Mouse (Mus musculus): ENCODE measurements around the gene Fam187a. TPM values are rescaled to one million over a fixed set of nuclear protein-coding genes. Genes with fewer than 3 reads are reported as not detected.

Gene Fam187a
- total RNA-seq (2022): under 1 TPM in 3 of 4 experiments, not detected in 1; 0.23 to 0.70 (median 0.34) TPM

DNA sequence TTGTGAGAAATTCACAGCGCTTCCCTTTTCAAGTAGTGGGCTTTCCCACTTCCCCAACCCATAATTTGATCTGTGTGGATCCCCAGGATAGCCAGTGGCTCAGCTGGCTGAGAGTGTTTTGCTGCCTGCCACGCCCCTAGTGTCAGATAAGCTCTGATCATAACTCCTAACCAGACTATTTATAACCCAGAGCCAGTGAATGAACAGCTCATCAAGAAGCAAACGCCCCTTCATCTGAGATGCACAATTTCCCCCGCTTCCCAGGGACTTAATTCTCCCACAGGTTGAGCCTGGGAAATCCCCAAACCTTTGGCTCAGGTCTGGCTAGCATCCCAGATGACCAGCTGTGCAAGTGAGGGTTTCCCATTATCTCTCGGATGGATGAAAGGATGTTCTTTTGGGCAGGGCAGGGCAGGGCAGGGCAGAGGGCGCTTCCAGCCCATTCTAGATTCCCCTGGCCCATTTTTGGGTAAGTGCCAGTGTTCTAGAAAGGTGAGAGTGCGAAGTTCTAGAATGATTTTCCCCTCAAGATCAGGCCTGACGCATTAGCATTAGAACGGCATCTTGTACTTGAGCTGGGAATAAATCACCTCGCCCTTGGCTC is at the start of gene Fam187a:
TSS of gene Fam187a (plus strand) at position 554 of the 604 bp plus-strand sequence.
- DNase-seq (ENCODE audit: low spot score in 2 of 2): no peak

DNA sequence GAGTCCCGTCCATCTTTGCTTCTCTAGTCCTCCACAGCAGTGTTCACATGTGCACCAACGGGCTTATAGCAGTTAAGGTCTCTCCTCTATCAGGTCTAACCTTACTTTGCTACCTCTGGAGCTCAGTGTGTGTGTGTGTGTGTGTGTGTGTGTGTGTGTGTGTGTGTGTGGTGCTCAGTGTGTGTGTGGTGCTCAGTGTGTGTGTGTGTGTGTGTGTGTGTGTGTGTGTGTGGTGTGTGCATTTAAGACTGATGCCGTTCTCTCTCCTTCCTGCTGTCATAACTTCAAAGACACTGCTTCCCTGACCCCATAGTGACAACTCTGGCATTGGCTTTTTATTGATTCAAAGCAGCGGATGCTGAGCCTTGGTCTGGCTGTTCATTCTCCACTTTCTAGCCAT is 49.4 kb upstream of the Fam187a start, which contains the start of gene Higd1b:
TSS of gene Higd1b (plus strand) at position 301 of the 400 bp plus-strand sequence.
- DNase-seq (ENCODE audit: low spot score in 2 of 2): no peak

DNA sequence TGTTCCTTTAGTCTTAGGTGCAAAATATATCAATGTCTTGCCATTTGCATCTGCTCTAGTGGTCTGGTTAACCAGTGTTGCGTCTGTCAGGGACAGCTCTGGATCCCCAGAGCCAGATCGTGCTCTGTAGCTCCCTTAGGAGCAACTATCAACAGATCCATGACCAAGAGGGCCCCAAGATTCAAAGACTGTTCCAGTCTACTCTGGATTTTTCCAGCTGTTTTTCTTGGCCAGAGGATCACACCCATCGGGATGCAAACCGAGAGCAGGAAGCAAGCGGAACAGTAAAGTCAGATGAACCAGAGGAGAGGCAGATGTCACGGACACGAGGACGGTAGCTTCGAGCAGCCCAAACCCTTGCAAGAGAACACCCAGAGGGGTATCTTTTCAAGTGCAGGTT is 48.8 kb upstream of the Fam187a start:
- no peak for DNase-seq (ENCODE audit: low spot score in 2 of 2)

DNA sequence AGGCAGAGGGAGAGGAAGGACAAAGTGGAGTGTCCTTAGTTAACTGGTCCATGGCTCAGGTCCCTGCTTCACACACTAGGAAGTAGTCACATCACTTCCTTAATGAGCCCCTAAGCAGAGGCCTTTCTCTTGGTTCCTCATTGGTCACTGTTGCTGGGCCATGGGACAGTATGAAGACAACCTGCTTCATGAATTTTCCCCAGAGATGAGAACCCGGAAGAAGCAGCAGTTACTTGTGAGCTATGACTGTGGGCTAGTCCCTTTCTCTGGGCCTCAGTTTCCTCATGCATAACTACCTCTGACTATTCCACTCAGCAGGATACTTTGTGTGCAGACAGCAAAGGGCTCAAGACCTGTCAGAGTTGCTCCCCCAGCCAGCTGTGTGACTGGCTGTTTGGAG is 47.6 kb upstream of the Fam187a start:
- no peak for DNase-seq (ENCODE audit: low spot score in 2 of 2)

DNA sequence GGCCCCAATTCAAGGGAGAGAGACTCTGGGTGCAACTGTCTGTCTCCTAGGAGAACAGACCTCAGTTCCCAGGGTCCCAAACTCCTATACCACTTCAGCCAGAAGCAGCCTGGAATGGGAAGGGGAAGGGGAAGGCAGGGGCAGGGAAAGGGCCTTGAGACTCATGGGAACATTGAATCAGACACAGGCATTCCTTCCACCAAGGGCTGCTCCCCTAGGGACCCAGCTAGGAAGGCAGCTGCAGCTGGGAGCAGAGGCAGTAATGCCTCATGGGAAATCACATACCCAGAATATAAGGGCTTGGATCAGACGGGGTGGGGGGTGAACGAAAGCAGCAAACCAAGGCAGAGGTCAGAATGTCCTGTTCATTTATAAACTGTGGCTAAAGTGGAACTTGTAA is 46.8 kb upstream of the Fam187a start:
- no peak for DNase-seq (ENCODE audit: low spot score in 2 of 2)

DNA sequence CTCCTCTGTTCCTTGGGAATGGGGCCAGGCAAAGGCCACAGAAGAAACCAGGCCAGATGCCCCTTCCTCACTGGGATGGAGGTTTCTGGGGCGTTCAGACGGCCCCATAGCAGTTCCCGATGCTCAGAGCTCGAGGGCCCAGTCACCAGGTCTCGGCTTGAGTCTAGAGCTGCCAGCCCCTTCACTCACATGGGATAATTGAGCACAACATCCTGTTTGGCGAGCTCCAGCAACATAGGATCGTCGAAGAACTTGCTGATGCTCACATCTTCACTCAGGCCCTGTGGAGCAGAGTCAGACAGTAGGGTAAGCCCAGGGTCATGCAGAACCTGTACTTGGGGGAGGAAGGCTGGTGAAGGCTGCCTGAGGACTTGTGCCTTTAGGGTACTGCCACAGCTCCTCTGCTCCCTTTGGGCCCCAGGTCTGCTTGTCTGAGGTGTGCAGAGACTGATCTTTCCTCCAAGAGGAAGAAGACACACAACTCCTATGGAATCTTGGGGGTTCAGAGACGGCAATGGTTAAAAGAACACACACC is 46.3 kb upstream of the Fam187a start:
- DNase-seq (ENCODE audit: low spot score in 2 of 2): no peak

DNA sequence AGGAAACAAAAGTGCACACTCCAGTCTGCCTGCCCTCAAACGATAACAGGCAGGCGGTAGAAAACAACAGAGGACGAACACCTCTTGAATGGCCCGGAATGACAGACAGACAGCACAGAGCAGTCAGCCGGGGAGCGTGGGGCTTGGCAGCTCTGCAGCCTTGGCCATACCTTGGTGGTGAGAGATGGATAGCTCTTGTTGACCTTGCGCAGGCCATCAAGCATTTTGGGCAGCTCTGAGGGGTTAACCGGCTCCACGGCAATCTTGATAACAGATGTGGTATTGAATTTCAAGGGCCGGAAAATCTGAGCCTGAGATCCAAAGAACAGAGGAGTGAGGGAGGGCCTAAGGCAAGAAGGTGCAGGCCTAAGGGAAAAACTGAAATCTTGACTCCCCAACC is 39.0 kb upstream of the Fam187a start:
- no peak for DNase-seq (ENCODE audit: low spot score in 2 of 2)

DNA sequence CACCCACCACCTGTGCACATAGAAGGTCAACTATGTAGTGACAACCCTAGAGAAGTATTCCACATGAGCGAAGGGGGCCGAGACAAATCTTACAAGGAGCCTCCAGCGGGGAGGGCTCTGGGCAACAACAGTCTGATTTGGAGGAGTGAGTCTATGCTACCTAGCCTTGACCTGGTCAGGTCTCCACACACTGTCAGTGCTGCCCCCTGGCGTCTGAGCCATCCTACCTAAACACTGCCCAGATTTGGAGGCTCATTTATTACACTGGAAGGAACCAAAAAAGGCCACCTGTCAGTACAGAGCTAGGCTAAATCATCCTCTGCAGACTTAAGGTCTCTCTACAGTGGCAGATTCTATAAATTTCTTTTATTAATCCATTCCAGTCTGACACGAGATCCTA is 33.1 kb upstream of the Fam187a start:
- no peak for DNase-seq (ENCODE audit: low spot score in 2 of 2)

DNA sequence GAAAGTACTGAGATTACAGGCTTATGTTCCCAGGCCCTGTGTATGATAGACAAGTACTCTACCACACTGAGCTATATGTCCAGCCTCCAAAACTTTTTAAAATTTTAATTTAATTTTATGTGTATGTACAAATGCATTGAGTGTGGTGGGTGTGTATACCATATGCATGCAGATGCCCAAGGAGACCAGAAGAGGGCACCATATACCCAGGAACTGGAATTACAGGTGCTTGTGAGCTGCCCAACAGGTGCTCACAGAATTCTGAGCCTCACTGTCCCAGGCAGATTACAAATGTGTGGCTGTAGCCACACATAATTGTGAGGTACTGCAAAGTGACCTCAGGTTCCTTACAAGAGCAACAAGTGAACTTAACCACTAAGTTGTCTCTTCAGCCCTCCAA is 31.2 kb upstream of the Fam187a start:
- DNase-seq (ENCODE audit: low spot score in 2 of 2): no peak

DNA sequence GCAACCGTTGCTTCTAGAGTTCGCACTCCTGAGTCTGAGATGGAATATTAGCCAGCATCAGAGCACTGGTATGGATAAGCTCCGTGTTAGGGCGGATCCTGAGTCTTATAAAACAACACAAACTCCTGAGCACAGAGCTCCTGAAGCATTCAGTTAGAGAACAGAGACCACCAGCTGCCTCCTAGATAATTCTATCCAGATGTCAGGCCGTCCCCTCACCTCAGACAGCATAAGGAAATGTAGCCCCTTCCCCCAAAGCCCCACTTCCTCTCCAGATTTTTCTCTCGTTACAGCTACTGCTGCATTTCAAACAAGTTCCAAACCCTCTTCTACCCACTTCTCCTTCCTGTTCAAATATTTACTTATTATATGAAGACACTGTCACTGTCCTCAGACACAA is 29.0 kb upstream of the Fam187a start:
- no peak for DNase-seq (ENCODE audit: low spot score in 2 of 2)

DNA sequence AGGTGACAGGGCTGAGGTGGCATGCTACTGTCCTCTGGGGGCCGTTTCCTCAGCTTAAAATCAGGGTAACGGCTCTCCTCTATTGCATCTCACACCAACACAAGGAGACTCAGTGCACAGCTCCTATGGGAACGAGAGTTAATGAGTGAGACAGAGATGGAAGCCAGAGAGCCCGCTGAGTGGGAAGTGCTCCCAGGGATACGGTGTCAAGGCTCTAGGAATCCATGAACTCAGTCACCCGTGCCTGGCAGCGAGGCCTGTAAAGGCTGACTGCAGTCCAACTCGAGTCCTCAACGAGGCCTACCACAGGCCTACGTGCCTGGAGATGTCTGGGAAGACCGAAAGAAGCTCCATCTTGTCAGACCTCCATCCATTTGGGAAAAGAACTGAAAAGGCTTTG is 26.0 kb upstream of the Fam187a start:
- DNase-seq (ENCODE audit: low spot score in 2 of 2): no peak

DNA sequence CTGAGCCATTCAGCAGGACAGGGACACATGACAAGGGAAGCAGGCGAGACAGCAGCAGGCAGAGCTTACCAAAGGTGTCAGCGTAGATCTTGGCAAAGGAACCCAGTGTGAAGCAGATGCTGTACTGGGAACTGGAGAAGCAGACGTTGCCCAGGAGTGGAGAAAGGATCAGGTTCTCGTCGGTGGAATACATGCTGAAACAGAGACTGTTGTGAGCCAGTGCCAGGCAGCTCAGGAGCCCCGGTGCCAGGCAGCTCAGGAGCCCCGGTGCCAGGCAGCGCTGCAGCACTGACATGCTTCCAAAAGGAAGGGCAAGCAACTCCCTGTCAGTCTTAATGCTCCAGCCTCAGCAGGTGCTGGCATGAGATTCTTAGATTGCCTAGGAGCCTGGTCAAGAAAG is 25.0 kb upstream of the Fam187a start:
- peak in 1 of 2 experiments; percentile 70 for DNase-seq (ENCODE audit: low spot score in 2 of 2)

DNA sequence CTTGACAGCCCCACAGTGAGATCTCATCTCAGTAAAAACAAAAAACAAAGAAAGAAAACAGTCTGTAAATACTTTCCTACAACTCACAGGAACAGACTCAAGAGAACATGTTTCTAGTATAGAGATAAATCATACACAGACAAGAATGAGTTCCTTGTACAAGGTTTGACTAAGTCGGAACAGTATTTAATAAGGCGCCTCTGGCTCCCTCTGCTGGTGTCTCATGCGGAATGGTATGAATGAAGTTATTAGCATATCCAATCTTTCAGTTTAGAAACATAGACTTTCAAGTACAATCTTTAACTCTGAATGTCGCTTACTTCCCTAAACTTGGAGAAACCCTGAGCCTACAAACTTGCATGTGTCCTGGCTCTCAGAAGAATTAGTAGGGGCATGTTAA is 20.7 kb upstream of the Fam187a start:
- no peak for DNase-seq (ENCODE audit: low spot score in 2 of 2)

DNA sequence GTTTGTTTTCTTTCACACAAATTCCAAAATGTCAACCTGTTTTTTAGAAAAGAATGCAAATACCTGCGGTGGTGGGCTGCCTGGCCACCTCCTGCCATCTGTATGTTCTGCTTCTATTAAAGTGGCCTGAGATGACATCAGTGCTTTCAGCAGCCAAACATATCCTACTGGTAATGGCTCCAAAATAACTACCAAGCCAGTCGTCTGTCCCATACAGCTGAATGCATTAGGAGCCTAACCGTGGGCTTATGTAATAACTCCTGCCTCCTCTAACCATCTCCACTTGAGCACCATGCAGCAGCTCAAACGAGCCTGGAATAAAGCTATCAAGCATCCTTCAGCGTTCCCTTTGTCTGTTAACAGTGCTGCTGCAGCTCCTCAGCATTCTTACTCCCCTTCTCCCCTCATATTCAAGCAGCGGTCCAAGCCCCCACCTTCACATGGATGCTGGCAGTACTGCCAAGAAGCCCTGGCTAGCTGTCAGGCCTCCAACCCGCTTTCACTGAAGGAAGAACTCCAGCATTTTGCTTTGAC is 10.1 kb upstream of the Fam187a start:
- DNase-seq (ENCODE audit: low spot score in 2 of 2): peak; percentile 30 to 91

DNA sequence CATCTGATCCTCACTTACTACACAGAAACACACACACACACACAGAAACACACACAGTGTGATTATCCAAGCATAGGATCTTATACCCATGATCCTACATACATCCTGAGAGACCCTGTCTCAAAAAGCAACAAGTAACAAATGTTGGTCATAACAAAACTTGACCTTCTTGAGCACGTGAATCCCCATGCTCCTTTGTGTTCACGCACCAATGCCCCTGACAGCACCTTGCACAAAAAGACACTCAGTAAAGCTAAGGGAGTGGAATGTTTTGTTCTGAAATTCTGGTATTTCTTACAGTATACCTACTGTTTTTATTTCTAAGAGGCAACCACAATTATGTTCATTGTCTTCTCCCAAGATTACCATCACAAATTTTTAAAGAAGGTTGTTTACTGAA is 5.4 kb upstream of the Fam187a start:
- DNase-seq (ENCODE audit: low spot score in 2 of 2): no peak

DNA sequence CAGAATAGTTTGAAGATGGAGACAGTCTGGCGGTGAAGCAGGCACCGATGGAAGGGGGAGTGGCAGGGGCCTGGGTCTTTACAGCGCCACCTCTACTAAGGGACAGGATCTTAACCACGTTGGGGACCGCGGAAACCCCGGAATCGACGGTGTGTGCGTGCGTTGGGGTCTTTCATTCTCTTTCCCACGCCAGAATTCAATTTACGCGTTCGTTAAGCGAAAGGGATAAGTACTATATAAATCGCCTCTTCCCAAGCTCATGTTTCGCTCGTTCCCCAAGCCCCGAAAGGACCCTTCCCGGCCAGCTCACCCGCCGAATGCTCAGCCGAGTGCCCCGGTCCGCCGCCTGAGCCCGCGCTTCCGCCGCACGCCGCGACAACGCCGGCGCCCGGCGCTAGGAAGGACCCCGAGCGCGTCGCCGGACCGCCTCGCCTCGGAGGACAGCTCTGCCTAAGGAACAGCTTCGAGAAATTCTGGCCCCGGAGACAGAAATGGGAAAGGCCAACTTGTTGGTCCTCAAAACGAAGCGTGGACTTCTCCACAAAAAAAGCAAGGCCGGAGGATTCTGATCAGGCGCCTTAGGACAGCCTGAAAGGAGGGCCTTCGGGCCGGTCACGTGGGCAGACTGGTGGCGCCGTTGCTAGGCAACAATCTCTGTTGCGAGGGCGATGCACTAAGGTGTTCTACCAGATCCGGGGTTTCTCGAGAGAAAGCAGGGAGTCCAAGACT is 4.2 kb upstream of the Fam187a start, which contains the start of the genes Eftud2 and Ccdc103:
TSS of gene Eftud2 (minus strand) at position 401 of the 729 bp plus-strand sequence.
TSS of gene Ccdc103 (plus strand) at position 620 of the 729 bp plus-strand sequence.
- peak; percentile 88 to 97 for DNase-seq (ENCODE audit: low spot score in 2 of 2)

DNA sequence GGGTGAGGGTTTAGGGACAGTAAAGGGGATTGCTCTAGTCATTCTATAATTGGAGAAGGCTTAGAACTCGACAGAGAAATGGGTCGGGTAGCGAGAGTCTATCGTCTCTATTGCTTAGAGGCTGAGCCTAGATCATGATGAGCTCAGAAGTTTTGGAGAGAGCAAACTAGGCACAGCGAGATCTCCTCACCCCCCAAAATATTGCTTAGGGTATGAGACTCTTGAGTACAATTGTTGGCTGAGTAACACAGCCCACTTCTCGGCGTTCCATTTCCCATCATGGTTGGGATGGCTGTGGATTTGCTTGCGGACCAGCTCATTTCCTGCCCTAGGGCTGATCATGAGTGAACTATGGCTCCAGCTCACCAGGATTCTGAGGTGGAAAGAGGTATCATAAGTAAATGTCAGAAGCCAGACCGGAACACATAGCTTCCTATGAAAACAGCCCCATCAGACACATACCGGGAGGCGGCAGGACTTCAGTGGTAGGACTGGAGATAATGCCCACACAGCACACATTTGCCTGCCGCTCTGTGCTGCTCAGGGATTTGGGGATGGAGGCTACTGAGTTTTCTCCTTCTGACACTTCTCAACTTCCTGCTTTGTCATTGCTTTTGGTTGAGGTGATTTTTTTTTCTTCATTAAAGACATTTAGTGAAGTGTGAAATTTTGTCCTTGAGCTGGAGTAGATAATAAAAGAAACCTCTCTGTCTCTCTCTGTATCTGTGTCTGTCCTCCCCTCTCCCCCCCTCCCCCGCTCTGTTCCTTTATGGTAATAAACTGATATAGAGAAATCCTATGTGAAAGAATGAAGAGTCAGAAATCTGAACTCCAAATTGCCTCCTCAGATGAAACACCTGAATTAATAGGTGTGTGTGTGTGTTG is 3.4 kb upstream of the Fam187a start:
- no peak for DNase-seq (ENCODE audit: low spot score in 2 of 2)

DNA sequence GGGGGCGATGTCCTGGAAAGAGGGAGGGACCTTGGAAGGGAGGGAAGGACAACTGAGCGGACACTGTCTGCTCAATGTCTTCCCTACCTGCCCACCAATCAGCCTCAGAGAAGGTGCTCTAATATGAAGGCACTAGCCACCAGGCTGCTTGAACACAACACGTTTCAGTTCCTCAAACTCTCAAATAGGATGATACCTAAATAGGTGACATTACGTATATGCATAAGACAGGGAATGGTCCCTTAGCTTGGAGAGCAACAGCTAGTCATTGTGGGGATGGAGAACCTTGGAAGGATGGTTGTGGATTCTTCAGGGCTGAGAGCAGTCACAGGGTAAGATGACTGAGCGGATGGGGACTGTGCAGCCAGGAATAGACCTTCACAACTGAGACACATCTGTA is 2.5 kb downstream of the Fam187a start:
- DNase-seq (ENCODE audit: low spot score in 2 of 2): no peak

DNA sequence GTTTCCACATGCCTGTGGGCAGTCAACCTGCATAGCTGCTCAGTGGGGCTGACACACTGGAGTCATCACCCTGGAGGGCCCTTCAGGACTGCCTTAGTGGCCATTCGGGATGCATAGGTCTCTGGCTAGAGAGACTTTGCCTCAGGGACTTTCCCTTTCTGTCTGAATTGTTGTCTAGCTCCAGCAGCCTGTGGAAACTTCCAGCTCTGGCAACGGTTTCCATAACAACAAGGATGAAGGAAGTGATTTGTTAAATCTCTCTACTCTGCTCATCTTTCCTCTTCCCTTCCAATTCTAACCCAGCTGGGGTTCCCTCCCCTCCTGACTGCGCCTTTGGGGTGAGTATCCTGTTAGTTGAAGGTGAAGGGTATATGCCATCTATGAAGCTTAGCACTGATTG is 3.2 kb downstream of the Fam187a start:
- DNase-seq (ENCODE audit: low spot score in 2 of 2): no peak

DNA sequence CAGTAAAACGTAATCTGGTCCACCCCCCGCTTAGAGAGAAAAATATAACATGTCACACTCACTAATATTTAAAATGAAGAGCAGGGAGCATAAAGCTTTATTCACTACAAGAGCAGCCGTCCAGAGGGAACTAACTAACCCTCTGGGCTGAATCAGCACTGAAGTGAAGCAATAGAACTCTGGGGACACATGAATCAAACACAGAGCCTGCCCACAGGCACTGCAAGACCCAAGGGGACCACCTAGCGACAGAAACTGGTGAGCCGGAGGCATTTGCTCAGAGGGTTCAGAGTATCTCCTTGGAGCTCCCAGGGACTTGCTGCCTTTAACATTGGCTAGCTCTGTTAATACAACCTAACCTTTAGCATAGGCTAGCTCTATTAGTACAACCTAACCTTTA is 5.1 kb downstream of the Fam187a start:
- DNase-seq (ENCODE audit: low spot score in 2 of 2): no peak

DNA sequence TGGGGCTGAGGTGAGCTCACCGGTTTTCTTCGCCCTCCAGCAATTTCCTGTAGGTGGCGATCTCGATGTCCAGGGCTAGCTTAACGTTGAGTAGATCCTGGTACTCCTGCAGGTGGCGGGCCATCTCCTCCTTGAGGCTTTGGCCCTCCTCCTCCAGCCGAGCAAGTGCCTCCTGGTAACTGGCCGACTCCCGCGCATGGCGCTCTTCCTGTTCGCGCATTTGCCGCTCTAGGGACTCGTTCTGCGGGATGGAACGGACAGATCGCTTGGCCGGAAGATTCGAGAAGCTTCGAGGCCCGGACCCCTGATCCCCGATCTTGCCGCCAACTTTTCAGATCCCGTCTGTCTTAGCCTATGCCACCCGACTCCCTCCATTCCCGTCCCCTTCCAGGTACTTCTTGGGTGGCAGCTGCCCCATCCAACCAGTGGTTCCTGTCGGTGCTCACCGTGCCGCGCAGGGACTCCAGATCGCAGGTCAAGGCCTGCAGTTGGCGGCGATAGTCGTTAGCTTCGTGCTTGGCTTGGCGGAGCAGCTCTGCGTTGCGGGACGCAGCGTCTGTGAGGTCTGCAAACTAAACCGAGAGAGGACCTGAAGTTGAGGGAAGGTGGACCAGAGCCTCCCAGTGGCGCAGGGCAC is 8.2 kb downstream of the Fam187a start:
- no peak for DNase-seq (ENCODE audit: low spot score in 2 of 2)
